Mouse (Mus musculus) B cell, adult 2 months (primary cell): ENCODE measurements around the gene Cyth3.
A peak's percentile ranks its signal among the peaks of the same experiment; 100 is the strongest.

ENCODE experiments used
- DNase-seq, 2 experiments: peaks; one replicate each; pipeline ENCODE4 v3.0.0; 2022

Gene Cyth3

GRCm38 (mm10) chr5:143712011-143712800 is 90.0 kb downstream of the Cyth3 start:
- no peak for DNase-seq

- DNase-seq = no peak
Measured at GRCm38 (mm10) chr5:143721962-143722361, 99.7 kb downstream of the Cyth3 start.

GRCm38 (mm10) chr5:143730915-143731314 is 108.7 kb downstream of the Cyth3 start:
- peak; percentile 8 to 10 for DNase-seq

- peak in 1 of 2 experiments; percentile 13 for DNase-seq
Measured at GRCm38 (mm10) chr5:143731483-143732112, 109.4 kb downstream of the Cyth3 start.

- DNase-seq = peak; percentile 92 to 94
Measured at GRCm38 (mm10) chr5:143732180-143732891, 110.1 kb downstream of the Cyth3 start, which contains the start of gene Usp42. Usp42 (minus strand) TSS chr5:143732280.

- no peak for DNase-seq
Measured at GRCm38 (mm10) chr5:143749630-143750208, 127.5 kb downstream of the Cyth3 start.

- no peak for DNase-seq
Measured at GRCm38 (mm10) chr5:143755529-143756141, 133.4 kb downstream of the Cyth3 start.

GRCm38 (mm10) chr5:143757755-143758443 is 135.7 kb downstream of the Cyth3 start:
- DNase-seq = peak; percentile 66 to 70

GRCm38 (mm10) chr5:143759554-143759953 is 137.3 kb downstream of the Cyth3 start:
- no peak for DNase-seq
